Mouse (Mus musculus): ENCODE measurements around the gene Rap1a. TPM values are rescaled to one million over a fixed set of nuclear protein-coding genes. Genes with fewer than 3 reads are reported as not detected.

The Rap1a gene
- total and polyA plus RNA-seq, 3 experiments: 12.8 to 113 (median 101) TPM

GRCm38 (mm10) chr3:105698311-105698710, 102.8 kb downstream of the Rap1a start:
- 56% methylated on average over 1 of the region's 1 CpGs for WGBS
- Histone ChIP-seq H3K4me3 (no peak overlapping the region), H3K9ac (ENCODE audit: low read depth, low read length) (no peak overlapping the region), H3K27me3 (ENCODE audit: control insufficient read depth, insufficient read depth, low read length) (no peaks in the 10 kb centered on the region), H3K36me3 (ENCODE audit: control insufficient read depth, insufficient read depth, low read length) (no peaks in the 10 kb centered on the region; the same call in 1 of the 2 replicates), H3K27ac (no peak overlapping the region), H3K79me2 (replicated peaks; ENCODE audit: control insufficient read depth, insufficient read depth, low read length) (no peaks in the 10 kb centered on the region), H3K4me1 (ENCODE audit: control insufficient read depth, insufficient read depth, low read length) (peaks cover 29% of the 10 kb centered on the region)
- intact Hi-C loops (cut with DNase I): no loop called here
- DNase-seq: peak in 1 of 2 experiments; percentile 17
- TF ChIP-seq POLR2A (IDR thresholded peaks at IDR 0.05; ENCODE audit: insufficient read depth, low read depth, low read length) (no peak), CTCF (IDR thresholded peaks at IDR 0.05) (no peak), EP300 (IDR thresholded peaks at IDR 0.05; ENCODE audit: insufficient read depth, low read depth, low read length) (no peak)

- intact Hi-C loops (cut with DNase I): no loop called here
- H3K9ac ChIP-seq (ENCODE audit: low read depth, low read length): no peak overlapping the region
- H3K4me1 ChIP-seq (ENCODE audit: control insufficient read depth, insufficient read depth, low read length): peaks cover 28% of the 10 kb centered on the region
- TF ChIP-seq CTCF (IDR thresholded peaks at IDR 0.05) (no peak), POLR2A (IDR thresholded peaks at IDR 0.05; ENCODE audit: insufficient read depth, low read depth, low read length) (no peak)
- no peaks in the 10 kb centered on the region for H3K27me3 ChIP-seq (ENCODE audit: control insufficient read depth, insufficient read depth, low read length)
- 72% methylated on average over 5 of the region's 5 CpGs for WGBS
- peak overlapping the region; percentile 89 for H3K27ac ChIP-seq
- H3K4me3 ChIP-seq: no peak overlapping the region
- H3K79me2 ChIP-seq (replicated peaks; ENCODE audit: control insufficient read depth, insufficient read depth, low read length): no peaks in the 10 kb centered on the region
- no peaks in the 10 kb centered on the region; the same call in 1 of the 2 replicates for H3K36me3 ChIP-seq (ENCODE audit: control insufficient read depth, insufficient read depth, low read length)
- DNase-seq: no peak
These were observed 104.0 kb downstream of the Rap1a start for GRCm38 (mm10) chr3:105697148-105697441.

GRCm38 (mm10) chr3:105696387-105697147, 104.6 kb downstream of the Rap1a start:
- WGBS: 35% methylated on average over 17 of the region's 17 CpGs
- Histone ChIP-seq H3K9ac (ENCODE audit: low read depth, low read length) (peak overlapping the region; percentile 41), H3K27me3 (ENCODE audit: control insufficient read depth, insufficient read depth, low read length) (no peaks in the 10 kb centered on the region), H3K4me3 (no peak overlapping the region; the same call in 1 of the 2 replicates), H3K27ac (peak overlapping the region; percentile 89), H3K4me1 (ENCODE audit: control insufficient read depth, insufficient read depth, low read length) (peaks cover 24% of the 10 kb centered on the region), H3K79me2 (replicated peaks; ENCODE audit: control insufficient read depth, insufficient read depth, low read length) (no peaks in the 10 kb centered on the region), H3K36me3 (ENCODE audit: control insufficient read depth, insufficient read depth, low read length) (no peaks in the 10 kb centered on the region; the same call in 1 of the 2 replicates)
- TF ChIP-seq EP300 (IDR thresholded peaks at IDR 0.05; ENCODE audit: insufficient read depth, low read depth, low read length) (0 out of 2 replicates have a peak, but pooled peaks have one; percentile 26), CTCF (IDR thresholded peaks at IDR 0.05) (no peak)
- intact Hi-C loops (cut with DNase I): no loop called here
- peak; percentile 36 to 46 for DNase-seq

DNA sequence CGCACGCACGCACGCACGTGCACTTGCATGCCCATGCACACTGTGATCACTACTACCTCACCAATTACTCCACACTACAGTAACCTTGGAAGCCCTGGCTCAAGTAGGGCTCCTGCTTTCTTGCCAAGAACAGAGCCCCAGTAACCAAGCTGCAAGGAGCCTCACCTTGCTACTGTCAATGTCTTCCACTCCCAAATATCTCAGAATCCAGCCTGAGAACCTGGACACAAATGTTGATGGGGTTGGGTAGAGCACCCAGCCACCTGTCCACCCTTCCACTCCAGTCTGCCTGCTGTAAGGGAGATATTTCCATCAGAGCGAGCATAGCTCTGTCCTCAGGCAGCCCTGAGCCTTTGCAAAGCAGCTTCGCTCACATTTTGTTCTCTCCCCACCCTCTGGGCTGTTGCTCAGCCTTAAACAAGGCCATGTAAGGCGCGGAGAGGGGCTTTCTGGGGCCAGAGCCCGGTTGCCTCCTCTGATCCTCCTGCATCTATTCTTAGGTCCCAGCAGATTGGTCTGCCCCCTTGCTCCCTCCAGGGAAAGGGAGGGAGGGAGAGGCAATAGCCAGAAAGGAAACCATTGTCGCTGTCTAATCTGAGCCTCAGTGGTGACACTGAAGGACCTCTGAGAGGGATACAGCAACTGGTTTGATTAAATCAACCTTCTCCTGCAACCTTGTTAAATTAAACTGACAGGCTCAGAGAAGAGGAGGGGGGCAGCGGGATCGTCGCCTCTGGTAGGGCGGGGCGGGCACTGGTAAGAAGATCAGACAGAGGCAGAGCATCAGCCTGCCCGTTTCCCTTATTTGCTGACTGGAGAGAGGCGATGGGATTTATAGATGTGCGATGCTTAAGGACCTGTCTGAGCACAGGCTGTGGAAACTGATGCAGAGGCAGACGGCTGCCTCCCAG, 105.4 kb downstream of the Rap1a start:
- 32% methylated on average over 20 of the region's 20 CpGs for WGBS
- peak overlapping the region; percentile 41 for H3K9ac ChIP-seq (ENCODE audit: low read depth, low read length)

GRCm38 (mm10) chr3:105693327-105694080, 107.6 kb downstream of the Rap1a start:
- Histone ChIP-seq H3K79me2 (replicated peaks; ENCODE audit: control insufficient read depth, insufficient read depth, low read length) (no peaks in the 10 kb centered on the region), H3K4me1 (ENCODE audit: control insufficient read depth, insufficient read depth, low read length) (peaks cover 20% of the 10 kb centered on the region), H3K4me3 (no peak overlapping the region), H3K27ac (peak overlapping the region; percentile 6; the same call in 1 of the 2 replicates), H3K9ac (ENCODE audit: low read depth, low read length) (peak overlapping the region; percentile 56), H3K36me3 (ENCODE audit: control insufficient read depth, insufficient read depth, low read length) (no peaks in the 10 kb centered on the region; the same call in 1 of the 2 replicates), H3K27me3 (ENCODE audit: control insufficient read depth, insufficient read depth, low read length) (no peaks in the 10 kb centered on the region)
- no peak for TF ChIP-seq EP300 (IDR thresholded peaks at IDR 0.05; ENCODE audit: insufficient read depth, low read depth, low read length)
- no peak for TF ChIP-seq POLR2A (IDR thresholded peaks at IDR 0.05; ENCODE audit: insufficient read depth, low read depth, low read length)
- no peak for TF ChIP-seq CTCF (IDR thresholded peaks at IDR 0.05)
- peak in 1 of 2 experiments; percentile 16 for DNase-seq
- 67% methylated on average over 14 of the region's 14 CpGs for WGBS
- intact Hi-C loops (cut with DNase I): no loop called here

More for the DNA sequence above, 105.4 kb downstream of the Rap1a start:
- H3K4me3 ChIP-seq: peak overlapping the region; percentile 17
- no peak for TF ChIP-seq CTCF (IDR thresholded peaks at IDR 0.05)
- peak; percentile 65; the same call in 1 of the 2 replicates for TF ChIP-seq POLR2A (IDR thresholded peaks at IDR 0.05; ENCODE audit: insufficient read depth, low read depth, low read length)
- TF ChIP-seq EP300 (IDR thresholded peaks at IDR 0.05; ENCODE audit: insufficient read depth, low read depth, low read length): no peak
- H3K79me2 ChIP-seq (replicated peaks; ENCODE audit: control insufficient read depth, insufficient read depth, low read length): no peaks in the 10 kb centered on the region
- H3K36me3 ChIP-seq (ENCODE audit: control insufficient read depth, insufficient read depth, low read length): no peaks in the 10 kb centered on the region; the same call in 1 of the 2 replicates
- peaks cover 23% of the 10 kb centered on the region for H3K4me1 ChIP-seq (ENCODE audit: control insufficient read depth, insufficient read depth, low read length)
- DNase-seq: peak; percentile 61 to 66
- peak overlapping the region; percentile 89 for H3K27ac ChIP-seq
- intact Hi-C loops (cut with DNase I): no loop called here
- no peaks in the 10 kb centered on the region for H3K27me3 ChIP-seq (ENCODE audit: control insufficient read depth, insufficient read depth, low read length)

All from heart, adult 2 months (tissue).